Mouse (Mus musculus) megakaryocyte progenitor cell, adult 5-6 weeks (primary cell): Measurements from ENCODE around the gene Zfp169. TPM values are rescaled to one million over a fixed set of nuclear protein-coding genes. Genes with fewer than 3 reads are reported as not detected.

ENCODE experiments used
- ATAC-seq: replicated peaks from 2 replicates; pipeline ENCODE4 v1.8.0; 2016; ENCODE audit warnings: mild to moderate bottlenecking, moderate TSS enrichment, inconsistent platforms; ENCODE audit not compliant: poor library complexity
- total RNA-seq, 2 experiments: library from RNA; stranded (forward) in 1 of 2; stranded (reverse) in 1 of 2; fragments of 157-497, 149-512 nt in 1 of 2; fragments of 200-1000 nt in 1 of 2; gene quantifications; 2 replicates each; pipeline versions ENCODE4 v1.2.3 to v1.2.4; 2015 to 2017

The Zfp169 gene
- total RNA-seq (2015) (7.8 and 9.4 TPM in 2 replicates), total RNA-seq (2017) (12.4 and 16.4 TPM in 2 replicates)

DNA sequence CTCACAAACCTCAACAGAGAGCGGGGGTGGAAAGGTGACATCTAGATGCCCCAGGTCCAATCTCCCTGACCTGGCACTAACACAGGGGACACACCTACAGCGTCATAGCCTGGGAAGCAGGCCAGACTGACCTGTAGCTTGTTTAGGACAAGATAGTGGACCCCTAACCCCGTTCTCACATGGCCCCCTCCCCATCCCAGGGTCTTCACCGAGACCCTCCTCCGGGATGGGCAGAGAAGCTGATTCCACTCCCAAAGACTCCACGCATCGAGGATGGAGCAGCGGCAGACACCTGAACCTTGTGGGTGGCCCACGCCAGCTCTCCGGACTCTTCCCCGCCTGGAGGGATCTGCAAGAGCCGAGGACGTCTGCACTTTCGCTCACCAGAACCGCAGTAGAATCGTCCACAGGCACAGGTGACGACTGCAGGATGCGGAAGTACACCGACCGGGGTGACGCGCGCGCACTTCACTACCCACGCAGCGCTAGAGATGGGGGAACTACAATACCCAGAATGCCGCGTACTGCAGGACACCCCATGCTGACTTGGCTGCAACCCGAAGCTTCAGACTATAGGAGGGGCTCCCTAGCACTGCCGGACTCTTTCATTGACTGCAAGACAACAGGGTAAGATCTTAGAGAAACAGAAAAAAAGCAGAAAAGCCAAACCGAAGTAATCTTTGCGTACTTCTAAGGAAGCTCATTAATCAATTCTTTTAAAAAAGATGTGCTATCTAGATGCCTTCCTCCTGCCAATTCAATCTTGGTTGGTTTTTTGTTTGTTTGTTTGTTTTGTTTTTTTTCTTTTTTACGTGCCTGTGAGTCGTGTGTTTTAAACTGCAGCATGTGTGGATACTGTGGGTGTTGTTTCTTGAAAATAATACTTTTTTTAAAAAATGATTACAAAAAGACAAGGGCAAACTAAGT is at the start of gene Zfp169, which contains the start of gene A830005F24Rik:
Gene Zfp169, minus strand, starts transcription at position 449 of the 927 bp plus-strand sequence.
Gene A830005F24Rik, plus strand, starts transcription at position 568 of the 927 bp plus-strand sequence.
- peak; percentile 100 for ATAC-seq

- ATAC-seq, result no peak
These were observed 49.1 kb upstream of the Zfp169 start for GRCm38 (mm10) chr13:48562336-48562735.

DNA sequence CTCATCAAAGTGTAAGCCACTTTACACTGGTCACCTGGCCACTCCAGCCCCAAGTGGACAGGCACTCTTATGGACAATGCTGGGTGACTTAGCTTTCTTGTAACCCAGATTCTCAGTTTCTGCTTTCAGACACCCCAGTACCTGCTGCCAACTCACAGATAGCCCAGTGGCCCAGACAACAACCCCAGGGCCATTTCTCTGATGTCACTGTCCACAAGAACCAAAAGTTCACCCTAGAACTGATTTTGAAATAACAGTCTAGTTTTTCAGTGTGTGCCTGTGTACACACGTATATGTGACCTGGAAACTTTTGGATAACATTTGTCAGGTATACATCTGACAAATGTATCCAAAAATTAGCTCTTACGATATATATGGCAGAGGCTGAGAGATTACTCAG is 48.2 kb upstream of the Zfp169 start:
- ATAC-seq, result no peak

GRCm38 (mm10) chr13:48555976-48556375 is 42.7 kb upstream of the Zfp169 start:
- no peak; the same call in 1 of the 2 replicates for ATAC-seq

- ATAC-seq, result no peak
These were observed 41.3 kb upstream of the Zfp169 start for GRCm38 (mm10) chr13:48554552-48554951.

DNA sequence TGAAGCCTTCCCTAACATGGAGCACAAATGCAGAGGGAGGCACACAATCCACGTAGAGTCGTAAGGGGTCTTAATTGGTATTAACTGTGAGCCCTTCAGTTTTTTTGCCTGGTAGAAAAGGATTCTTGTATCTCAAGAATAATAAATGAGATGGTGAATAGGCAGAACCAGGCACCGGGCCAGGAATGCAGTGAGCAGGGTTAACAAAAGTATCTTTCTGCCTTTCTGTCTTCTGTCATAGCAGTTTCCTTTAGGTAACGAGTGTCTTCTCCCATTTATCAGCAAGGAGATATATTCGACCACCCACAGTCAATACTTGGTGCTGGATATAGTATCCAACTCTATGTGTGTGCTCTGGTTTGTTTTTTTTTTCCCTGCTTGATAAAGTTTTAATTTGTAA is 40.3 kb upstream of the Zfp169 start:
- no peak for ATAC-seq

DNA sequence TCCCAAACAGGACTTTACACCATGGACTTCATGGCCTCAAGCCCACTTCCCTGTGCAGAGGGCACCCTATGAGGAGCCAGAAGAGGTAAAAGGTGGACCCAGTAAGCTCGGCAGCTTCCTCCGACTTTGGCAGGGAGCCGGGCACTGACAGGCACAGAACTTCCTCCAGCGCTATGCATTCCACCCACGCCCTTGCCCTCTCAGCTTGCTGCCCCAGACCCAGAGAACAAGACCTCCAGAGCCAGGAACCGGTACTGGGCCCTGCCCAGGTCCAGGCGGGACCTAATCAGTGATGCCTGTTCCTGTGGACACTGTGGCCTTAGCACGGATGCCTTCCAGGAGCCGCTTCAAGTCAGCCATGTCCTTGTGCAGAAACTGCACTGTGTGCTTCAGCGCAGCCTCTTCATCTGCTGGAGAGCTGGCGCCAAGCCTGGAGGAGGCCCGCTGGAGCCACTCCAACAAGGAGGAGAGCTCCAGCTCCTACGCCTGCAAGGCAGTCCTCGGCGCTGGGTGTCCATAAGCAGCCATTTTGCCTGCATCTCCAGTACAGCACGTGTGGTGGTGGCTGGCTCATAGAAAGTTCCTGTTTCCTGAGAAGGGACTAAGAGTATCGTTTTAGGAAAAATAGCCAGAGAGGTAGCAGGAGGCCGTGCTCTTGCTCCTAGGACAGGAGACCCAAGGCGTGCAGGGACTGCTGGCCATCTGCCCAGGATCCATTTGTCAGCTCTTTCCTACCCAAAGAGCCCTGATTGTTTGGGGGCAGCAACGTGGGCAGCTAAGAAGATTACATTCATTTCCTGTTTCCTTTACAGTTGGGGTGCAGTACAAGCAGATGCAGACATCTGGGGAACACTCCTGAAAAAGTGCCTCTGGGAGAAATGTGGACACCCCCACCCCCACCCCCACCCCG is 39.2 kb upstream of the Zfp169 start:
- peak; percentile 77 for ATAC-seq

- ATAC-seq, result no peak
These were observed 35.0 kb upstream of the Zfp169 start for GRCm38 (mm10) chr13:48548296-48548695.

GRCm38 (mm10) chr13:48547623-48548022 is 34.4 kb upstream of the Zfp169 start:
- no peak for ATAC-seq

DNA sequence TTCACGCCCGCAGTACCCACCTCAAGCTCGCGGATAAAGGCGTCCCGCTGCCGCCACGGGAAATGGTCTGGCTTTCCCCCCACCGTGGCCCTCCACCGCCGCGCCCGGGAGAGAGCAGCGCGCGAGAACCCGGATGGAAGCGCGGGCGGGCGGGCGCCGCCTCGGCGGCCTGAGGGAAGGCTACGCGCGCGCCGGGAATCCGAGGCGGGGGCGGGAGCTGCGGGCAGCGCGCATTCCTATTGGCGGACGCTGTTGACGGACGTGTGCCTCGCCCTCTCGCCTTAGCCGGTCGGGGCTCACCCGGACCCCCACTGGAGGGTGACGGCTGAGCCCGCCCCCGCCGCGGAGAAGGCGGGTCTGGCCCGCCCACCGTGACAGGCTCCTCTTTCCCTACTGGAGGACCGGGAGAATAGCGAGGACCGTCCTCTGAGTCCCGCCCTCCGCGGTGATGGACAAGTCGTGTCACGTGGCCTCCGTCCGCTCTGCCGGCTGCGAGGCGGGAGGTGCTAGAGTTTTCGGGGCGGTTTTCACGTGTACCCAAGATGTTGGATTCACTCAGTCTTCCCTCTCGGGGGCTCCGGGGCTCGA is 33.2 kb upstream of the Zfp169 start:
- ATAC-seq, result peak; percentile 88

DNA sequence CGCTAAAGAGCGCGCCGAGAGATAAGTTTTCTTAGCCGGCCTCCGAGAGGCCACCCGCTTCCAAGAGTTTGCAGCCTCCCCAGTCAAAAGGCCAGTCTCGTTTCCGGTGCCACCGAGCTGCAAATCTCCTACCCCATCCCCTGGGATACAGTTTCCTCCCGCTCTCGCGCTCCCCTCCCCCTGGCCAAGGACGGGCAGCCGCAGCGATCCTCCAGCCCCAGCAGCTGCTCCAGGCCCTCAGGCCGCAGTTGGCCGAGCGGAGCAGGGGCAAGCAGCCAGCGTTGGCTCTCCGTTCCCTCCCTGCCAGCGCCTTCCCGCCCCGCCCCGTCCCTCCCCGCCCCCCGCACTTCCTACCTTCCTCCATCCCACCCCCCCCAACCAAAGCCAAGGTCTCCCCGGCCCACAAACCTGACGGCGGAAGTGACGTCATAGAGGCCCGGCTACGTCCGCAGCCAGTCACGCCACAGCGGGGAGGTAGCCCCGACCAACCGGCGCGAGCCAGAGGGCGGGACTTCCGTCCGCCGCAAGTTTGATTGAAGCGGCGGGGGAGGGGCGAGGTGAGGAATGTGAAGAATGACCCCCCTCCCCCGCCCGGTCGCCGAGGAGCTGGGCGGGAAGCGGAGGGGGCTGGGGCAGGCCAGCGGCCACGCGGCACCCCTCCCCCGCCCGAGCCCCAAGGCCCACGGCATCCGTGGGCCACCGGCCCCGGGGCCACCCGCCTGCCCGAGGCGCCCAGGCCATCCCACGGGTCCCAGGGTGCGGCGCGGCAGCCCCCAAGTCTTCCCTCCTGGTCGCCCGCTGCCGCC is 32.4 kb upstream of the Zfp169 start:
- ATAC-seq, result peak; percentile 75

DNA sequence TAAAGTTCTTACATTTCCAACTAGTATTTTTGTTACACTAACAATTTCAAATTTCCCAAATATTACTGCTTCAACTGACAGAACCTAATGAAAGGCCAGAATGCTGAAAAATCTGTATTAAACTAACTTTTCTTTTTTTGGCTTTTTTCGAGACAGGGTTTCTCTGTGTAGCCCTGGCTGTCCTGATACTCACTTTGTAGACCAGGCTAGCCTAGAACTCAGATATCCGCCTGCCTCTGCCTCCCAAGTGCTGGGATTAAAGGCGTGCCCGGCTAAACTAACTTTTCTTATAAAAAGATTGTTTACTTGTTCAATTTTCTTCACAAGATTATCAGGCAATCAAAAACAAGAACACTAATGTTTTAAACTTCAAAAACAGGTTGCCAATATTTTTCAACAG is 31.6 kb upstream of the Zfp169 start:
- no peak for ATAC-seq

- ATAC-seq, result no peak
These were observed 31.1 kb upstream of the Zfp169 start for GRCm38 (mm10) chr13:48544391-48544790.

- peak; percentile 65 for ATAC-seq
These were observed 27.2 kb upstream of the Zfp169 start for GRCm38 (mm10) chr13:48540488-48540887.

GRCm38 (mm10) chr13:48533441-48533840 is 20.2 kb upstream of the Zfp169 start:
- ATAC-seq, result no peak

DNA sequence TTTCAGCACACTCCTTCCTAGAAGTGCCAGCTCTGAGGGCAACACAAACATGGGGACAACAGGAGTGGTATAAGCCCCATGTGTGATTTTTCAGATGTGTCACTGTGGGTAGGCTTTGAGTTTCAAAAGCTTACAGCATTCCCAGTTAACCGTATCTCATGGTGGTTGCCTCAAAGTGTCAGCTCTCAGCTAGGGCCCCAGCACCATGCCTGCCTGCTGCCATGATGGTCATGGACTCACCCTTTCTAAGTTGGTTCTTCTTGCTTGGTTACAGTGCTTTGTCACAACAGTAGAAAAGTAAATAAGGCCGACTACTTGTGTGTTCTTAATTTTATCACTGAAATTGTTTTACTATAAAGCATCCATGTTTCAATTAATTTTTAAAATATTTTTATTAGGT is 18.2 kb upstream of the Zfp169 start:
- no peak for ATAC-seq

DNA sequence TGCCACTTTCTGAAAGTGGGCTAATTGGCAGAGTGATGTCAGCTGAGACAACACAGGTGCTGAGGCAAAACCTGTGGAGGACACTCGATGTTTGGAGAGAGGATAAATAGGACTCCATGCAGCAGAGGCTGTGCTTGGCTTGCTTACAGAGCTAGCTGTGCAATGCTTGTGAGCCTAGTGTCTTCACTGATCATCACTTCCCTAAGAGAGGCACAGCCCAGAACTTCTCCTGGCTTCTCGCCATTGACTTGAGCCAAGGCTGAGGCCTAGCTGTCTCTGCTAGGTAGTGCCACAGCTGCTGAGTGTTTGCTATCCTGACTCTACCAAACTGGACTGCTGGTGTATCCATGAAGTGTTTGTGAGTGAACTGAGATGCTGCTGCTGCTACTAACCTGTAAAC is 17.4 kb upstream of the Zfp169 start:
- ATAC-seq, result 0 out of 2 replicates have a peak, but pooled peaks have one; percentile 23

DNA sequence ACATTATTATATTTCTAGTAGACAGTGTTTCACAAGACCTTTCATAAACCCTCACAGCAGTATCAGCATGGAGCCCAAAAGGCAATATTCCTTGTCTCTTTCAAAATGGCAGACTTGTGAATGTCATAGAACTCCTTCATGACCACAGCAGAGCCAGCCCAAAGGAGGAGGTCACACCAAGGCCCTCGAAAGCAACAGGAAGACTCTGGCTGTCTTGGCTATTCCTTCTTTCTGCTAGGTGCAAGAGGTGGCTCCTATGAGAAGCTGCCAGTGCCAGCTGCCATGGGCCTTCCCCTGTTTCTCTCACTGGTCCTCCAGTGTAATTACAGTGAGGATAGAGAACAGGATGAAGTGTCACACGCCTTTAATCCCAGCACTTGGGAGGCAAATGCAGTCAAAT is 15.8 kb upstream of the Zfp169 start:
- ATAC-seq, result no peak

GRCm38 (mm10) chr13:48528123-48528871 is 15.0 kb upstream of the Zfp169 start:
- peak; percentile 96 for ATAC-seq
